Comparison of ENCODE assay signal across 13 mouse cellular contexts in genomic region chr4:118037406-118037805, GRCm38 (mm10).
DNase-seq lines count a peak whose midpoint lies in the region; ATAC-seq and TF ChIP-seq lines count a peak whose summit lies in the region.
"Had no signal": no experiment of that assay in that cellular context is flagged by ENCODE, and none has a peak within 500 bp of the region (broad histone marks: within the 10 kb centered on the region; RNA-seq: fewer than 3 reads in every experiment).

No protein-coding gene starts in this region.

- H3K4me3 ChIP-seq in forebrain, embryonic 10.5 days = no peak overlapping the region
- no peak overlapping the region for H3K4me3 ChIP-seq in forebrain, postnatal 0 days (ENCODE audit: low read depth, low read length)
- no peak overlapping the region for H3K4me3 ChIP-seq in neural tube, embryonic 11.5 days (ENCODE audit: low read depth, low read length)
- no peak overlapping the region for H3K4me3 ChIP-seq in midbrain, embryonic 11.5 days (ENCODE audit: low read depth, low read length)
- H3K4me3 ChIP-seq: heart, embryonic 15.5 days; neural tube, embryonic 12.5 days had no signal

- H3K9me3 ChIP-seq in forebrain, embryonic 10.5 days = no peaks in the 10 kb centered on the region
- H3K9me3 ChIP-seq in forebrain, postnatal 0 days (ENCODE audit: low read length) = no peaks in the 10 kb centered on the region
- H3K9me3 ChIP-seq in neural tube, embryonic 11.5 days (ENCODE audit: control insufficient read depth, low read length) = no peaks in the 10 kb centered on the region
- H3K9me3 ChIP-seq in midbrain, embryonic 11.5 days (ENCODE audit: control insufficient read depth, low read length) = no peaks in the 10 kb centered on the region
- H3K9me3 ChIP-seq: heart, embryonic 15.5 days; neural tube, embryonic 12.5 days had no signal

- TF ChIP-seq CTCF in forebrain, postnatal 0 days (IDR thresholded peaks at IDR 0.05; ENCODE audit: low read depth) = no peak

- WGBS in forebrain, embryonic 10.5 days = 63% methylated on average over 5 of the region's 5 CpGs
- WGBS in forebrain, postnatal 0 days = 49% methylated on average over 5 of the region's 5 CpGs
- 33% methylated on average over 5 of the region's 5 CpGs for WGBS in neural tube, embryonic 11.5 days
- WGBS in midbrain, embryonic 11.5 days = 64% methylated on average over 5 of the region's 5 CpGs

- DNase-seq in forebrain, embryonic 10.5 days (ENCODE audit: extremely low spot score, low spot score) = no peak
- DNase-seq in forebrain, postnatal 0 days = no peak
- peak; percentile 49 for DNase-seq in neural tube, embryonic 11.5 days (ENCODE audit: low spot score)
- DNase-seq in neural tube, embryonic 10.5 days (ENCODE audit: extremely low spot score, low spot score) = no peak
- DNase-seq in midbrain, embryonic 11.5 days (ENCODE audit: low spot score, missing footprints) = no peak
- DNase-seq in cerebellum, postnatal 4 days (ENCODE audit: low spot score in 2 of 2) = no peak
- DNase-seq: adrenal gland, adult 2 months; kidney, postnatal 36 days; lung, adult 2 months had no signal

- H3K27ac ChIP-seq in forebrain, embryonic 10.5 days = peak overlapping the region; percentile 72
- no peak overlapping the region for H3K27ac ChIP-seq in forebrain, postnatal 0 days (ENCODE audit: low read depth, low read length)
- no peak overlapping the region for H3K27ac ChIP-seq in neural tube, embryonic 11.5 days (ENCODE audit: low read depth, low read length)
- H3K27ac ChIP-seq in midbrain, embryonic 11.5 days (ENCODE audit: low read depth, low read length) = 0 out of 2 replicates have a peak overlapping the region, but pooled peaks have one; percentile 36
- H3K27ac ChIP-seq: heart, embryonic 15.5 days; neural tube, embryonic 12.5 days had no signal

- 0 out of 2 replicates have a peak, but pooled peaks cover 2% of the 10 kb centered on the region for H3K36me3 ChIP-seq in forebrain, embryonic 10.5 days (replicated peaks)
- H3K36me3 ChIP-seq in forebrain, postnatal 0 days (ENCODE audit: insufficient read depth) = no peaks in the 10 kb centered on the region
- no peaks in the 10 kb centered on the region for H3K36me3 ChIP-seq in neural tube, embryonic 11.5 days (ENCODE audit: control insufficient read depth, insufficient read depth, low read length)
- H3K36me3 ChIP-seq in midbrain, embryonic 11.5 days (ENCODE audit: control insufficient read depth, insufficient read depth, low read length) = no peaks in the 10 kb centered on the region
- H3K36me3 ChIP-seq: heart, embryonic 15.5 days; neural tube, embryonic 12.5 days had no signal

- no peak overlapping the region for H3K4me2 ChIP-seq in forebrain, postnatal 0 days (ENCODE audit: low read depth)
- H3K4me2 ChIP-seq in neural tube, embryonic 11.5 days (ENCODE audit: low read depth) = no peak overlapping the region
- H3K4me2 ChIP-seq in midbrain, embryonic 11.5 days = no peak overlapping the region
- H3K4me2 ChIP-seq: heart, embryonic 15.5 days; neural tube, embryonic 12.5 days had no signal

- no peaks in the 10 kb centered on the region for H3K27me3 ChIP-seq in forebrain, embryonic 10.5 days (ENCODE audit: poor library complexity, severe bottlenecking)
- H3K27me3 ChIP-seq in forebrain, postnatal 0 days (ENCODE audit: insufficient read depth, low read length) = no peaks in the 10 kb centered on the region
- no peaks in the 10 kb centered on the region for H3K27me3 ChIP-seq in neural tube, embryonic 11.5 days (ENCODE audit: control insufficient read depth, insufficient read depth, low read length)
- no peaks in the 10 kb centered on the region for H3K27me3 ChIP-seq in midbrain, embryonic 11.5 days (ENCODE audit: control insufficient read depth, insufficient read depth, low read length)
- H3K27me3 ChIP-seq: heart, embryonic 15.5 days; neural tube, embryonic 12.5 days had no signal

- peaks cover 29% of the 10 kb centered on the region for H3K4me1 ChIP-seq in forebrain, embryonic 10.5 days
- no peaks in the 10 kb centered on the region for H3K4me1 ChIP-seq in forebrain, postnatal 0 days (ENCODE audit: insufficient read depth)
- peaks cover 25% of the 10 kb centered on the region for H3K4me1 ChIP-seq in neural tube, embryonic 11.5 days (ENCODE audit: control insufficient read depth, insufficient read depth, low read length)
- no peaks in the 10 kb centered on the region; the same call in 1 of the 2 replicates for H3K4me1 ChIP-seq in midbrain, embryonic 11.5 days (ENCODE audit: control insufficient read depth, insufficient read depth, low read length)

- no peak overlapping the region for H3K9ac ChIP-seq in forebrain, postnatal 0 days
- no peak overlapping the region for H3K9ac ChIP-seq in neural tube, embryonic 11.5 days (ENCODE audit: low read length)
- H3K9ac ChIP-seq in midbrain, embryonic 11.5 days (ENCODE audit: low read length) = no peak overlapping the region
- H3K9ac ChIP-seq: heart, embryonic 15.5 days; neural tube, embryonic 12.5 days had no signal

- no peak for ATAC-seq in forebrain, postnatal 0 days
- no peak for ATAC-seq in neural tube, embryonic 11.5 days (ENCODE audit: insufficient read depth, low FRiP score, low TSS enrichment)
- ATAC-seq in midbrain, embryonic 11.5 days (ENCODE audit: low FRiP score) = no peak
- no peak for ATAC-seq in inflammation-experienced regulatory T-cells, adult 6 months
- no peak for ATAC-seq in CD4-positive, CD25-positive, alpha-beta regulatory T cell, adult 4 months

Comparison
In these comparisons a context has a peak if more than half of its experiments do, and no peak if none do; other contexts are left out.
1. H3K27ac ChIP-seq: peak in forebrain, embryonic 10.5 days (single experiment) and midbrain, embryonic 11.5 days (single experiment); none in forebrain, postnatal 0 days (single experiment) and neural tube, embryonic 11.5 days (single experiment).